Mouse (Mus musculus) c-Kit-positive CD71-positive TER-119-positive erythroid progenitor cells, embryonic 14.5 days (primary cell): ENCODE measurements around the gene Ccdc38.
"Not testable (repeated sequence)": the region's sequence is repeated elsewhere in the genome, so short reads cannot be mapped to it uniquely, and the experiment has no call there.

Source experiments
- DNase-seq: peaks from one replicate; pipeline ENCODE4 v3.0.0-alpha.2; 2013; ENCODE audit warnings: low spot score

Ccdc38 gene

GRCm38 (mm10) chr10:93548991-93549390, 8.6 kb downstream of the Ccdc38 start:
- peak; percentile 60 for DNase-seq

GRCm38 (mm10) chr10:93549821-93550220, 9.4 kb downstream of the Ccdc38 start:
- no peak for DNase-seq

GRCm38 (mm10) chr10:93552596-93552995, 12.2 kb downstream of the Ccdc38 start:
- DNase-seq = no peak

- not testable (repeated sequence) for DNase-seq
These were observed 17.5 kb downstream of the Ccdc38 start for GRCm38 (mm10) chr10:93557971-93558370.

- no peak for DNase-seq
These were observed 19.4 kb downstream of the Ccdc38 start for GRCm38 (mm10) chr10:93559786-93560185.

- DNase-seq = no peak
These were observed 24.2 kb downstream of the Ccdc38 start for GRCm38 (mm10) chr10:93564518-93565090.

GRCm38 (mm10) chr10:93567066-93567465, 26.6 kb downstream of the Ccdc38 start:
- no peak for DNase-seq

GRCm38 (mm10) chr10:93567841-93568566, 27.6 kb downstream of the Ccdc38 start:
- DNase-seq = no peak

- no peak for DNase-seq
These were observed 28.2 kb downstream of the Ccdc38 start for GRCm38 (mm10) chr10:93568671-93569070.

GRCm38 (mm10) chr10:93572209-93572608, 31.8 kb downstream of the Ccdc38 start:
- no peak for DNase-seq

GRCm38 (mm10) chr10:93574966-93575365, 34.5 kb downstream of the Ccdc38 start:
- DNase-seq = no peak

- DNase-seq = no peak
These were observed 35.5 kb downstream of the Ccdc38 start for GRCm38 (mm10) chr10:93575960-93576359.

GRCm38 (mm10) chr10:93577271-93577886, 36.9 kb downstream of the Ccdc38 start:
- DNase-seq = peak; percentile 67

GRCm38 (mm10) chr10:93588796-93589195, 48.4 kb downstream of the Ccdc38 start:
- peak; percentile 16 for DNase-seq

- peak; percentile 94 for DNase-seq
These were observed 48.9 kb downstream of the Ccdc38 start, which contains the start of gene Snrpf for GRCm38 (mm10) chr10:93589281-93589848. Gene Snrpf, minus strand, starts transcription at chr10:93589706.

GRCm38 (mm10) chr10:93592456-93592855, 52.0 kb downstream of the Ccdc38 start:
- no peak for DNase-seq

GRCm38 (mm10) chr10:93594022-93594482, 53.6 kb downstream of the Ccdc38 start:
- peak; percentile 66 for DNase-seq

- no peak for DNase-seq
These were observed 55.4 kb downstream of the Ccdc38 start for GRCm38 (mm10) chr10:93595831-93596230.

- no peak for DNase-seq
These were observed 56.2 kb downstream of the Ccdc38 start for GRCm38 (mm10) chr10:93596641-93597040.

- DNase-seq = no peak
These were observed 61.9 kb downstream of the Ccdc38 start for GRCm38 (mm10) chr10:93602309-93602708.

- no peak for DNase-seq
These were observed 62.8 kb downstream of the Ccdc38 start for GRCm38 (mm10) chr10:93603256-93603655.

- no peak for DNase-seq
These were observed 65.9 kb downstream of the Ccdc38 start for GRCm38 (mm10) chr10:93606326-93606725.

GRCm38 (mm10) chr10:93608051-93608450, 67.6 kb downstream of the Ccdc38 start:
- peak; percentile 21 for DNase-seq
